Mouse (Mus musculus) cerebellum, adult 2 months (tissue): ENCODE results near the gene Baiap2l1.

Experiments
- CTCF ChIP-seq: fragments of 200-500 bp; IDR thresholded peaks from 2 replicates; pipeline ENCODE4 v1.5.1; 2011; ENCODE audit warnings: low read depth, mild to moderate bottlenecking, control low read depth, low read length, moderate library complexity, borderline replicate concordance; ENCODE audit not compliant: insufficient read depth
- POLR2A ChIP-seq: fragments of 200-500 bp; IDR thresholded peaks from 2 replicates; pipeline ENCODE4 v1.6.1; 2011; ENCODE audit warnings: low read length, control low read depth, borderline replicate concordance; ENCODE audit not compliant: insufficient read depth

GRCm38 (mm10) chr5:144314731-144315494 lies 43.0 kb downstream of the Baiap2l1 start:
- TF ChIP-seq CTCF, result no peak
- TF ChIP-seq POLR2A, result no peak
